Mouse (Mus musculus): Measurements from ENCODE around the gene Nfatc2.

DNA sequence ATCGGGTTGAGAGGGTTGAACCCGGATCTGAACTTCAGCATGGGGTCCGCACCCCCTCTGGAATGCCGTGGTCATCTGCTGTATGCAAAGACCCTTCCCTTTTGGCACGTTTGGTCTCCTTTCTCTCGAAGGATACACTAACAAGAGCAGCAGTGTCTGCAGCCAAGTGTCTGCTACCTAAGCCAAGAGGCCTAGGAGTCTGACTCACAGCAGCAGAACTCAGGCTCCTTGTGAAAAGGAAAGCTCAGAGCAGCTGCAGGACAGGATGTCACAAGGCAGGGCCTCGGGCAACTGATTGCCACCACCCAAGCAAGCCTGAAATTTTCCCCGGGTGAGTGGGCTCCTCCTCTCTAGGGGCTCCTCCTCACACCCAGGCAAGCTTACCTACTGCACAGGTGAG, 46.7 kb upstream of the Nfatc2 start:
- TF ChIP-seq CTCF (IDR thresholded peaks at IDR 0.05; ENCODE audit: borderline replicate concordance, insufficient read depth, low read length) = no peak
- TF ChIP-seq POLR2A (IDR thresholded peaks at IDR 0.05; ENCODE audit: low read depth, low read length) = no peak

All from embryonic fibroblast, embryonic 13.5 days (primary cell).